Mouse (Mus musculus): Measurements from ENCODE around the gene Ggt7. TPM values are rescaled to one million over a fixed set of nuclear protein-coding genes. Genes with fewer than 3 reads are reported as not detected.

Ggt7 gene
- polyA plus RNA-seq (2012; rRNA removed), result 261 and 264 TPM in 2 replicates

DNA sequence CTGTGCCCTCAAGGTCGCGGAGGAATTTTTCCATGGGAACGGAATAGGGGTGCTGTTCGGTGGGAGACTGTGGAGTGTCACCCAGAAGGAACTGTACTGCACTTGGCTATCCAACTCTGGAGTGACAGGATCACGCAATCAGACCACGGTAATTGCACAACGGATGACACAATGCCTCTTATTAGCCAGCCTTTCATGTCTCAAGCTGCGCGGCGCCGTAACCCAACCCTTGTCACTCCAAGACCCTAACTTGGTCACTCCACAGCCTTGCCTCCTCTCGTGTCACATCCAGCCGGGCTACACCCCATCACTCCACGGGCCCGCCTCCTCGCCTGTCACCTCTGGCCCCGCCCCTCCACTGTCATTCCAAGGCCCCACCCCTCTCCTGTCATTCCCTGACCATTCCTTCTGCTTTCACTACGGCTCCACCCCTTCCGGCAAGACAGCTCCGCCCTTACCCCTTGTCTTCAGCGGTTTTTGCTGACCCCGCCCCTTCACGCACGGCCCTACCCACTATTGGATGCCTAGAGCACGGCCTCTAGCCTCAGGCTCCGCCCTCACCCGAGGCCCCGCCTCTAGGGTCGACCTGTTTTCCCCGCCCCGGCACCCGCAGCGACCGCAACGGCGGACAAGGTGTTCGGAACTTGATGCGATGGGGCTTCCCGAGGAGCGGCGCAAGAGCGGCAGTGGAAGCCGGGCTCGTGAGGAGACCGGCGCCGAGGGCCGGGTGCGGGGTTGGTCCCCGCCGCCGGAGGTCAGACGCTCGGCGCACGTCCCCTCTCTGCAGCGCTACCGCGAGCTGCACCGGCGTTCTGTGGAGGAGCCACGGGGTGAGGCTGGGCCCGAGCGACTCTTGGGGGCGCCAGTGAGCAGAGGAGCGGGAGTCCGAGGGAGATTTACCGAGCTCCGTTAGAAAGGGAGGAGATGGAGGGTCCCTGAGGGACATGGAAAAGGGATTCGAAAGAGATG, at the start of gene Ggt7, which contains the start of gene Acss2:
TSS of gene Ggt7 (minus strand) at position 783 of the 969 bp plus-strand sequence.
TSS of gene Acss2 (plus strand) at position 494 of the 969 bp plus-strand sequence.
- Histone ChIP-seq H3K4me3 (ENCODE audit: insufficient read depth, low read length) (peak within 1 kb of the TSS; percentile 62), H3K4me1 (ENCODE audit: control insufficient read depth, insufficient read depth, low read length) (peaks cover 2% of the 10 kb centered on the region; the same call in 1 of the 2 replicates), H3K27ac (ENCODE audit: insufficient read depth, low read length) (no peak within 1 kb of the TSS)
- peak; percentile 56 for TF ChIP-seq CTCF (IDR thresholded peaks at IDR 0.05; ENCODE audit: extremely low read depth, insufficient read depth, low read length)
- peak; percentile 63; the same call in 1 of the 2 replicates for TF ChIP-seq POLR2A (IDR thresholded peaks at IDR 0.05; ENCODE audit: extremely low read depth, insufficient read depth, low read length)

DNA sequence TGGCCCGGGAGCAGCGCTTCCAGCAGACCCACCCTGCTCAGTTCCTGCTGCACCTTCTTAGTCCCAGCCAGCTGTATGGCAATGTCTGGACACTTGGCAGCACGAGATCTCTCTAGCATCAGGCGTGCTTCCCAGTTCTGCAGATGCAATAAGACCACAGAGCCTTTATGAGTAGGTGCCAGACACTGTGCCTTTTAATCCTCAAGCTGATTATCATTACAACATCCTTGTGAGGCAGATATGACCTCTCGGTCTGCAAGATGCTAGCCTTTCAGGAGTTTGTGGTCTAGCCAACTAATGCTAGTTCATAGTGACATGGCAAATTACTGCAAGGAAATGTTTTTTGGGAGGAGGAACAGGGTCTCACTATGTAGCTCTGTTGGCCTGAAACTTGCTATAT, 49.7 kb upstream of the Ggt7 start:
- TF ChIP-seq CTCF (IDR thresholded peaks at IDR 0.05; ENCODE audit: extremely low read depth, insufficient read depth, low read length), result no peak
- TF ChIP-seq POLR2A (IDR thresholded peaks at IDR 0.05; ENCODE audit: extremely low read depth, insufficient read depth, low read length), result no peak
- Histone ChIP-seq H3K4me1 (ENCODE audit: control insufficient read depth, insufficient read depth, low read length) (no peaks in the 10 kb centered on the region), H3K4me3 (ENCODE audit: insufficient read depth, low read length) (no peak overlapping the region), H3K27ac (ENCODE audit: insufficient read depth, low read length) (no peak overlapping the region)

DNA sequence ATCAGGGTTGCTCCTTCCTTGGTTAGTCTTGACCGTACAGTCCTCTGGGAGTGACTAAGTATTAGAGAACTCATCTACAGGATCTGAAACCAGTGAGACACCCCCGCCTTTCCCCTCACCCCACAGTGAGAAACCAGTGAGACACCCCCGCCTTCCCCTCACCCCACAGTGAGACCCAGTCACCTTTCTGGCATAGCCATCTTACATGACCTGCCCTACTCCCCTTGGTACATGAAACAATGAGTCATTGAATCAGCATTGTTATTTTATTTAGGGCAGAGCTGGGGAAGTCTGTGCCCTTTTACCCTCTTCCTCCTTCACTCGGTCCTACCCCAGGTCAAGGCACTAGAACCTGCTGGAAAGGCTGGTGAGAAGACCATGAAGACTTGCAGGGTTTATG, 44.9 kb upstream of the Ggt7 start:
- TF ChIP-seq CTCF (IDR thresholded peaks at IDR 0.05; ENCODE audit: extremely low read depth, insufficient read depth, low read length) (no peak), POLR2A (IDR thresholded peaks at IDR 0.05; ENCODE audit: extremely low read depth, insufficient read depth, low read length) (no peak)
- H3K27ac ChIP-seq (ENCODE audit: insufficient read depth, low read length), result no peak overlapping the region

DNA sequence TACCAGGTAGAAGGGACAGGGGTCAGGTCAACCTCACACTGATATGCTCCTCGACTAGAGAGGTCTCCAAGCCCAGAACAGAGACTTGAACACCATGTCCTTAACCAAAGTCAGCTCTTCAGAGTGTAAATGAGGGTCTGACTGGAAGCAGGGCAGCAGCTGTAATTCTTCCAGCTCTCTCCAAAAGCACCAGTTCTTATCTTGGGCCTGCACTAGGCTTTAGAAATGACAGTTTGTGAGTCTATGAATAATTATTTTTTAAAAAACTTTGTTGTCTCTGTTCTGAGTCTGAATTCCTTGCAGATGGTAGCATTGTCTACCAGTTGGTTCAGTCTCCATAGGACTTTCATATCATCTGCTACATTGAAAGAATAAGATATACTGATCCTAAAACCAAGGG, 44.2 kb upstream of the Ggt7 start:
- H3K27ac ChIP-seq (ENCODE audit: insufficient read depth, low read length), result no peak overlapping the region
- H3K4me3 ChIP-seq (ENCODE audit: insufficient read depth, low read length), result no peak overlapping the region
- TF ChIP-seq POLR2A (IDR thresholded peaks at IDR 0.05; ENCODE audit: extremely low read depth, insufficient read depth, low read length) (no peak), CTCF (IDR thresholded peaks at IDR 0.05; ENCODE audit: extremely low read depth, insufficient read depth, low read length) (no peak)
- H3K4me1 ChIP-seq (ENCODE audit: control insufficient read depth, insufficient read depth, low read length), result no peaks in the 10 kb centered on the region

More for the DNA sequence above, 44.9 kb upstream of the Ggt7 start:
- H3K4me3 ChIP-seq (ENCODE audit: insufficient read depth, low read length), result no peak overlapping the region
- H3K4me1 ChIP-seq (ENCODE audit: control insufficient read depth, insufficient read depth, low read length), result no peaks in the 10 kb centered on the region

DNA sequence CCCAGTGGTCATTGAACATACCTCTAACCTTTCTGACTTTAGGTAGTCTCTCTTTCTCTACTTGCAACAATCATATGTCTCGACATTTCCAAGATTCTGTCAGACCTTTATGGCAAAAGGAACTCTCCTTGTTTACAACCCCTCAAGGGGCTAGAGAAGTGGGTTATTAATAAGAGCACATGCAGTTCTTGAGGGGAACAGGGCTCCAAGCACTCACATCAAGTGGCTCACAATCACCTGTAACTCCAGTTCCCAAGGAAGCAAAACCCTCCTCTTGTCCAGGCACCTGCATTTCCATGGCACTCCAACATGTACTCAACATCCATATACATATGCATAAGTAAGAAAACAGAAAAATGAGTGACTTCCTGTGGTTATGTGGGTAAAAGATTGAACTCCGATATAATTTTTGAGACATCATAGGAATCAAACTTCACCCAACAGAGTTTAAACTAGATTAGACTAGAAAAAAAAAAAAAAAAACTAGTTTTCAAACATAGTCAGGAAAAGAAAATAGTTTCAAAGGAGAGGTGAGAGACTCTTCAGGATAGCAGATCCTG, 36.5 kb upstream of the Ggt7 start:
- no peaks in the 10 kb centered on the region for H3K4me1 ChIP-seq (ENCODE audit: control insufficient read depth, insufficient read depth, low read length)
- TF ChIP-seq CTCF (IDR thresholded peaks at IDR 0.05; ENCODE audit: extremely low read depth, insufficient read depth, low read length), result no peak
- no peak for TF ChIP-seq POLR2A (IDR thresholded peaks at IDR 0.05; ENCODE audit: extremely low read depth, insufficient read depth, low read length)

DNA sequence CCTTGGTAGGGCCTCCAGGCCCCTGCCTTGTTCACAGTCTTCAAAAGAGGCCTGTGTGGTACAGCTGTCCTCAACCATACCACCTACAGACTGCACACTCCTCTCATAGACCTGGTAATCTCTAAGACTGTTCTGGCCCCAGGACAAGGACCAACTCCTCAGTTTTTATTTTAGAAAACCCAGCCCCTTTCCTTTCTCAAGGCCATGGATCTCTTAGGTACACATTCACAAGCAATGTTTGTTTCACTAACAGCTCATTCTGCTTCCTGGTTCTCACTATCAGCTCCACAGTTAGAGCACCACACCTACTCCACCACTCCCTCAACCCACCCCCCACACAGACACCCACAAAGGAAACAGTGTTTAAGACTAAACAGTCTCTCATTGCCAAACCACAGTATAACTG, 34.9 kb upstream of the Ggt7 start:
- H3K4me3 ChIP-seq (ENCODE audit: insufficient read depth, low read length), result no peak overlapping the region
- H3K4me1 ChIP-seq (ENCODE audit: control insufficient read depth, insufficient read depth, low read length), result no peaks in the 10 kb centered on the region
- no peak overlapping the region for H3K27ac ChIP-seq (ENCODE audit: insufficient read depth, low read length)
- TF ChIP-seq CTCF (IDR thresholded peaks at IDR 0.05; ENCODE audit: extremely low read depth, insufficient read depth, low read length) (no peak), POLR2A (IDR thresholded peaks at IDR 0.05; ENCODE audit: extremely low read depth, insufficient read depth, low read length) (no peak)

More for the DNA sequence above, 36.5 kb upstream of the Ggt7 start:
- Histone ChIP-seq H3K4me3 (ENCODE audit: insufficient read depth, low read length) (no peak overlapping the region), H3K27ac (ENCODE audit: insufficient read depth, low read length) (no peak overlapping the region)

DNA sequence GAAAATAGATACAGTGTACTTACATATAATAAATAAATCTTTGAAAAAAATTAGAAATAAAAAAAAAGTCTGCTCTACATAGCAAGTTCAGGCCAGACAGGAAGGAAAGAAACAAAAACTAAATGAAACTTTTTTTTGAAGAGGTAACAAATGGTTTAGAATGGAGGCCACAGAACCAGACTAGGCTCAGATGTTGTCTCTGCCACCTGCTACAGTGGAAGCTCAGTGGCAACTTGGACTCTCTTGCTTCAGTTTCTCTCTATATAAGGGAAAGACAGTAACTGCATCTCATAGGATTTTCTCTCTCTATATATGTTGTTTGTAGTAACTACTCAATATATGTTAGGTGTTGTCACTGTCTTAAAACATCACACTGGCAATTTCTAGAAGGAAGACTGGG, 34.3 kb upstream of the Ggt7 start:
- Histone ChIP-seq H3K27ac (ENCODE audit: insufficient read depth, low read length) (no peak overlapping the region), H3K4me1 (ENCODE audit: control insufficient read depth, insufficient read depth, low read length) (no peaks in the 10 kb centered on the region), H3K4me3 (ENCODE audit: insufficient read depth, low read length) (no peak overlapping the region)
- TF ChIP-seq CTCF (IDR thresholded peaks at IDR 0.05; ENCODE audit: extremely low read depth, insufficient read depth, low read length), result no peak
- TF ChIP-seq POLR2A (IDR thresholded peaks at IDR 0.05; ENCODE audit: extremely low read depth, insufficient read depth, low read length), result no peak

DNA sequence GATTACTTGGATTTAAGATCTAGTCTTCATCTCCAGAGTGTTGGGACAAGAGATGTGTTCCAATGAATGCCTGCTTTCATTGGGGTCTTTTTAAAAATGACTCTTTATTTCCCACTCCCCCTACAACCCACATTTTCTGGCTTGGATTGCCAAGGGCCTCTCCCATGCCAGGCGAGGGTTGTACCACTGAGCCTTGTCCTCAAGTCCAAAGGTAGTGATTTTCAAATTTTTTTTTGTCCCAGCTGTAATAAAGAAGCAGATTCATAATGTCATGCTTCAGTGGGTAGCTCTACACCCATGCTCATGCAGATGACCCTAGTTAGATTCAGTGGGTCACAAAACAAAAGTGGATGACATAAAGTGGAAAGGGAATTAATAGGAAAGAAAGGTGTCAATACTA, 28.9 kb upstream of the Ggt7 start:
- TF ChIP-seq POLR2A (IDR thresholded peaks at IDR 0.05; ENCODE audit: extremely low read depth, insufficient read depth, low read length) (no peak), CTCF (IDR thresholded peaks at IDR 0.05; ENCODE audit: extremely low read depth, insufficient read depth, low read length) (no peak)
- Histone ChIP-seq H3K27ac (ENCODE audit: insufficient read depth, low read length) (no peak overlapping the region), H3K4me3 (ENCODE audit: insufficient read depth, low read length) (no peak overlapping the region), H3K4me1 (ENCODE audit: control insufficient read depth, insufficient read depth, low read length) (no peaks in the 10 kb centered on the region)

DNA sequence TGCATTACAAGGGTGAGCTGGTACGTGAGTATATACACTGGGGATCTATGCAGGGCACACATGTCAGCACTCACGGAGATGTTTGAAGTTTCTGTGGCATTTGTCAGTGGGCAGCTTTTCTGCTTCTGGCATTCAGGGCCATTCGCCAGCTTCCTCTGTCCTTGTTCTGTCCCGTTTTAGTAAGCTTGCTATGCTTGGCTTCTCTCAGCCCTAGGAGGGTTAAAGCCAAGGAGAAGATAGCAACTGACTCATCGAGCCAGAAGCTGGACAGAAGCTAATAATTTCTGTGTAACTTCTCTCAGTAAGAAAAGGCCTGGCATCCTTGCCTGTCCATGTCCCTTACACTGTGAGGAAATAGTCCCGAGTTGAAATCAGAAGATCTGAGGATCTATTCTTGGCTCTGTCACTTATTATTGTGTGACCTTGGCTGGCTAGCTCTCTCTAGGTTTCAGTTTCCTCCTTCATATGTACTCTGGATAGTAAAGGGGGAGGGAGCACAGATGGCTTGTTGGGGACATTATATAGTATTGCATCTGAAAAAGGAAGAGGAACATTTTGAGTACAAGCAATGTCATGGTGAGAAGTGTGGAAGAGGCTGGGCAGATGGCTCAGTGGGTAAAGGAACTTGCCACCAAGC, 22.9 kb upstream of the Ggt7 start:
- peak overlapping the region; percentile 37; the same call in 1 of the 2 replicates for H3K27ac ChIP-seq (ENCODE audit: insufficient read depth, low read length)
- H3K4me3 ChIP-seq (ENCODE audit: insufficient read depth, low read length), result no peak overlapping the region
- H3K4me1 ChIP-seq (ENCODE audit: control insufficient read depth, insufficient read depth, low read length), result peaks cover 2% of the 10 kb centered on the region
- TF ChIP-seq CTCF (IDR thresholded peaks at IDR 0.05; ENCODE audit: extremely low read depth, insufficient read depth, low read length) (no peak), POLR2A (IDR thresholded peaks at IDR 0.05; ENCODE audit: extremely low read depth, insufficient read depth, low read length) (no peak)

All from cortical plate, adult 2 months (tissue).